Mouse (Mus musculus) E14TG2a.4 (cell line): ENCODE measurements at regions not wholly inside any gene's neighbourhood (a gene's known extent, or its start where the extent isn't known, plus 50 kb on each side); places are given as distances from the start of the nearest gene placed in this dataset.

Source experiments
- CTCF ChIP-seq: conservative IDR thresholded peaks from 2 replicates; pipeline ENCODE4 v1.5.1; 2014; ENCODE audit warnings: low read length
- POU5F1 ChIP-seq: IDR thresholded peaks from 2 replicates; pipeline ENCODE4 v1.6.1; 2014; ENCODE audit warnings: low read length, borderline replicate concordance

GRCm38 (mm10) chr16:22714315-22714714 is 57.3 kb upstream of the Dgkg start:
- TF ChIP-seq CTCF (no peak), POU5F1 (no peak)
